19 mouse cellular contexts compared by ENCODE assay signal in genomic region chr12:117786621-117787020, GRCm38 (mm10). TPM values are rescaled to one million over a fixed set of nuclear protein-coding genes. Genes with fewer than 3 reads are reported as not detected.
DNase-seq lines count a peak whose midpoint lies in the region; ATAC-seq and TF ChIP-seq lines count a peak whose summit lies in the region.
"Had no signal": no experiment of that assay in that cellular context is flagged by ENCODE, and none has a peak within 500 bp of the region (broad histone marks: within the 10 kb centered on the region; RNA-seq: fewer than 3 reads in every experiment).

No protein-coding gene starts in this region.

- 0 out of 2 replicates have a peak, but pooled peaks have one; percentile 41 for ATAC-seq in forebrain, embryonic 15.5 days (replicated peaks)
- no peak for ATAC-seq in forebrain, embryonic 11.5 days (replicated peaks; ENCODE audit: low FRiP score)
- peak; percentile 54; the same call in 1 of the 2 replicates for ATAC-seq in forebrain, postnatal 0 days
- no peak for ATAC-seq in forebrain, embryonic 12.5 days (ENCODE audit: low FRiP score)
- no peak for ATAC-seq in intestine, embryonic 15.5 days
- ATAC-seq: activated CD4-positive, CD25-positive, alpha-beta regulatory T cell, adult 4 months; Patski had no signal

- no peaks in the 10 kb centered on the region for H3K9me3 ChIP-seq in forebrain, embryonic 15.5 days
- no peaks in the 10 kb centered on the region for H3K9me3 ChIP-seq in forebrain, embryonic 11.5 days (ENCODE audit: control insufficient read depth, low read length)
- H3K9me3 ChIP-seq in forebrain, postnatal 0 days (ENCODE audit: low read length), result no peaks in the 10 kb centered on the region
- H3K9me3 ChIP-seq in forebrain, embryonic 12.5 days, result no peaks in the 10 kb centered on the region
- no peaks in the 10 kb centered on the region for H3K9me3 ChIP-seq in intestine, embryonic 15.5 days
- H3K9me3 ChIP-seq: embryonic facial prominence, embryonic 10.5 days; embryonic facial prominence, embryonic 12.5 days had no signal

- peaks cover 5% of the 10 kb centered on the region for H3K27me3 ChIP-seq in forebrain, embryonic 15.5 days
- no peaks in the 10 kb centered on the region; the same call in 1 of the 2 replicates for H3K27me3 ChIP-seq in forebrain, embryonic 11.5 days (ENCODE audit: control insufficient read depth, insufficient read depth, low read length)
- no peaks in the 10 kb centered on the region for H3K27me3 ChIP-seq in forebrain, postnatal 0 days (ENCODE audit: insufficient read depth, low read length)
- peaks cover 23% of the 10 kb centered on the region for H3K27me3 ChIP-seq in forebrain, embryonic 12.5 days
- H3K27me3 ChIP-seq in intestine, embryonic 15.5 days (replicated peaks), result no peaks in the 10 kb centered on the region
- H3K27me3 ChIP-seq: embryonic facial prominence, embryonic 12.5 days; Patski had no signal

- WGBS in forebrain, embryonic 15.5 days, result 3% methylated on average over 6 of the region's 6 CpGs
- WGBS in forebrain, embryonic 11.5 days, result 16% methylated on average over 6 of the region's 6 CpGs
- 11% methylated on average over 6 of the region's 6 CpGs for WGBS in forebrain, postnatal 0 days
- 12% methylated on average over 6 of the region's 6 CpGs for WGBS in forebrain, embryonic 12.5 days
- 38% methylated on average over 6 of the region's 6 CpGs for WGBS in intestine, embryonic 15.5 days

- no peak for DNase-seq in forebrain, embryonic 11.5 days (ENCODE audit: low spot score)
- no peak for DNase-seq in forebrain, postnatal 0 days
- DNase-seq in Muller cell, postnatal 12 days (ENCODE audit: inconsistent ontology term), result peak; percentile 16
- DNase-seq in brain, adult 2 months (ENCODE audit: low read depth, low spot score), result peak; percentile 53
- no peak for DNase-seq in spleen, postnatal 10 days (ENCODE audit: low spot score in 2 of 2)
- DNase-seq: adrenal gland, adult 8-10 months; adrenal gland, postnatal 14 days; cerebellum, adult 11-12 months; cerebellum, adult 2 months; cerebellum, adult 9-10 months; cerebellum, postnatal 10 days; cerebellum, postnatal 25 days had no signal

- H3K4me2 ChIP-seq in forebrain, embryonic 15.5 days (replicated peaks), result no peak overlapping the region
- H3K4me2 ChIP-seq in forebrain, embryonic 11.5 days (ENCODE audit: low read depth, low read length, severe bottlenecking), result no peak overlapping the region
- no peak overlapping the region for H3K4me2 ChIP-seq in forebrain, postnatal 0 days (ENCODE audit: low read depth)
- no peak overlapping the region for H3K4me2 ChIP-seq in forebrain, embryonic 12.5 days
- no peak overlapping the region for H3K4me2 ChIP-seq in intestine, embryonic 15.5 days (replicated peaks)
- H3K4me2 ChIP-seq: embryonic facial prominence, embryonic 12.5 days had no signal

- H3K9ac ChIP-seq in forebrain, embryonic 15.5 days (replicated peaks), result no peak overlapping the region
- H3K9ac ChIP-seq in forebrain, embryonic 11.5 days (ENCODE audit: low read length), result no peak overlapping the region
- no peak overlapping the region for H3K9ac ChIP-seq in forebrain, postnatal 0 days
- no peak overlapping the region for H3K9ac ChIP-seq in forebrain, embryonic 12.5 days
- no peak overlapping the region for H3K9ac ChIP-seq in intestine, embryonic 15.5 days
- H3K9ac ChIP-seq: embryonic facial prominence, embryonic 12.5 days had no signal

- H3K4me1 ChIP-seq in forebrain, embryonic 15.5 days, result peaks cover 7% of the 10 kb centered on the region
- peaks cover 9% of the 10 kb centered on the region; the same call in 1 of the 2 replicates for H3K4me1 ChIP-seq in forebrain, embryonic 11.5 days (replicated peaks; ENCODE audit: control insufficient read depth, insufficient read depth, low read length)
- H3K4me1 ChIP-seq in forebrain, postnatal 0 days (ENCODE audit: insufficient read depth), result 0 out of 2 replicates have a peak, but pooled peaks cover 3% of the 10 kb centered on the region
- peaks cover 23% of the 10 kb centered on the region for H3K4me1 ChIP-seq in forebrain, embryonic 12.5 days
- H3K4me1 ChIP-seq in intestine, embryonic 15.5 days (replicated peaks), result 0 out of 2 replicates have a peak, but pooled peaks cover 3% of the 10 kb centered on the region
- H3K4me1 ChIP-seq: embryonic facial prominence, embryonic 12.5 days had no signal

- no peak for TF ChIP-seq CTCF in forebrain, postnatal 0 days (IDR thresholded peaks at IDR 0.05; ENCODE audit: low read depth)

- no peak overlapping the region for H3K27ac ChIP-seq in forebrain, embryonic 15.5 days (replicated peaks)
- no peak overlapping the region for H3K27ac ChIP-seq in forebrain, embryonic 11.5 days (ENCODE audit: low read depth, low read length)
- H3K27ac ChIP-seq in forebrain, postnatal 0 days (ENCODE audit: low read depth, low read length), result no peak overlapping the region
- no peak overlapping the region for H3K27ac ChIP-seq in forebrain, embryonic 12.5 days
- no peak overlapping the region for H3K27ac ChIP-seq in intestine, embryonic 15.5 days
- H3K27ac ChIP-seq: embryonic facial prominence, embryonic 10.5 days; embryonic facial prominence, embryonic 12.5 days had no signal

- no peak overlapping the region for H3K4me3 ChIP-seq in forebrain, embryonic 15.5 days
- no peak overlapping the region for H3K4me3 ChIP-seq in forebrain, embryonic 11.5 days (ENCODE audit: low read depth, low read length)
- H3K4me3 ChIP-seq in forebrain, postnatal 0 days (ENCODE audit: low read depth, low read length), result no peak overlapping the region
- H3K4me3 ChIP-seq in forebrain, embryonic 12.5 days (replicated peaks), result no peak overlapping the region
- no peak overlapping the region for H3K4me3 ChIP-seq in intestine, embryonic 15.5 days (replicated peaks)
- H3K4me3 ChIP-seq: embryonic facial prominence, embryonic 10.5 days; embryonic facial prominence, embryonic 12.5 days had no signal

- H3K36me3 ChIP-seq in forebrain, embryonic 15.5 days, result no peaks in the 10 kb centered on the region
- H3K36me3 ChIP-seq in forebrain, embryonic 11.5 days (ENCODE audit: control insufficient read depth, insufficient read depth, low read length), result no peaks in the 10 kb centered on the region
- H3K36me3 ChIP-seq in forebrain, postnatal 0 days (ENCODE audit: insufficient read depth), result no peaks in the 10 kb centered on the region
- H3K36me3 ChIP-seq in forebrain, embryonic 12.5 days (replicated peaks), result no peaks in the 10 kb centered on the region
- H3K36me3 ChIP-seq in intestine, embryonic 15.5 days, result no peaks in the 10 kb centered on the region
- H3K36me3 ChIP-seq: embryonic facial prominence, embryonic 10.5 days; embryonic facial prominence, embryonic 12.5 days had no signal

RNA-seq across cellular contexts. Expression of gene Cdca7l, which starts 17.5 kb away (rescaled TPM):
- polyA plus RNA-seq in forebrain, embryonic 15.5 days (2015; fragmentation: Nextera tagmentation; extraction: Ambion mirVana), result 11.6 and 13.9 TPM in 2 replicates
- 48.1 and 53.5 TPM in 2 replicates for polyA plus RNA-seq in forebrain, embryonic 11.5 days (2014; fragmentation: Nextera tagmentation; extraction: Ambion mirVana)
- 2.1 and 4.7 TPM in 2 replicates for total RNA-seq in forebrain, postnatal 0 days (2014; rRNA removed)
- polyA plus RNA-seq in forebrain, postnatal 0 days (2015; fragmentation: Nextera tagmentation; extraction: Ambion mirVana), result 2.7 and 4.2 TPM in 2 replicates
- 37.6 and 41.6 TPM in 2 replicates for polyA plus RNA-seq in forebrain, embryonic 12.5 days (2016; fragmentation: Nextera tagmentation; extraction: Ambion mirVana)
- 41.2 and 42.4 TPM in 2 replicates for polyA plus RNA-seq in intestine, embryonic 15.5 days (2015; fragmentation: Nextera tagmentation; extraction: Ambion mirVana)

Comparison
In these comparisons a context has a peak if more than half of its experiments do, and no peak if none do; other contexts are left out.
1. ATAC-seq: peak in forebrain, embryonic 15.5 days (single experiment) and forebrain, postnatal 0 days (single experiment); none in forebrain, embryonic 11.5 days (single experiment), forebrain, embryonic 12.5 days (single experiment) and intestine, embryonic 15.5 days (single experiment).
2. DNase-seq: peak in Muller cell, postnatal 12 days (single experiment) and brain, adult 2 months (single experiment); none in forebrain, embryonic 11.5 days (single experiment), forebrain, postnatal 0 days (single experiment) and spleen, postnatal 10 days (0 of 2).